Mouse (Mus musculus) bone marrow, adult 2 months (tissue): Measurements from ENCODE around the gene Fbxo7.

Experiments
- CTCF ChIP-seq: fragments of 200-500 bp; IDR thresholded peaks from 2 replicates; pipeline ENCODE4 v1.5.1; 2011; ENCODE audit warnings: low read length, control low read depth; ENCODE audit not compliant: control insufficient read depth, insufficient read depth
- POLR2A ChIP-seq: fragments of 200-500 bp; IDR thresholded peaks from 2 replicates; pipeline ENCODE4 v1.6.1; 2011; ENCODE audit warnings: low read depth, mild to moderate bottlenecking, control low read depth, low read length, borderline replicate concordance; ENCODE audit not compliant: control insufficient read depth

- TF ChIP-seq CTCF: no peak
- no peak for TF ChIP-seq POLR2A
Measured at GRCm38 (mm10) chr10:86000447-86000846, 21.3 kb upstream of the Fbxo7 start.
